Mouse (Mus musculus) adrenal gland, adult (tissue): Measurements from ENCODE around the gene Foxi1.

Source experiments
- DNase-seq, 2 experiments: peaks; one replicate each; pipeline ENCODE4 v3.0.0; 2022 to 2023; ENCODE audit warnings: low spot score in 1 of 2; ENCODE audit not compliant: inconsistent age in 2 of 2

The Foxi1 gene

DNA sequence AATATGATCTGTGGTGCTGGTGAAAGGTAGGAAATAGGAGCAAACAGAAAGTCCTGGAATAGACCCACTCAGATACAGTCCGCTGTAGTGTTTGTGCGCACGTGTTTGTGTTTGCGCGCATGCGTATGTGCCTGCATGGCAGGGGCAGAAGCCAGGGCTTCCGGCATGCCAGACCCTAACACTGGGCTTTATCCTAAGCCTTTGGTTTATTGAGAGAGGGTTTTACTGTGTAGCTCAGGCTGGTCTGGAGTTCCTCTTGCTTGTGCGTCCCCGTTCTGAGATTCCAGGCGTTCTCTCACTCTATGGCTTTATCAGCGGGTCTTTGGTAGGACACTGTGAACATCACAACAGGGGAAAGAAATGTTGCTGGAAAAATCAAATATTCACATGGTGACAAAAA is 42.6 kb downstream of the Foxi1 start:
- no peak for DNase-seq

DNA sequence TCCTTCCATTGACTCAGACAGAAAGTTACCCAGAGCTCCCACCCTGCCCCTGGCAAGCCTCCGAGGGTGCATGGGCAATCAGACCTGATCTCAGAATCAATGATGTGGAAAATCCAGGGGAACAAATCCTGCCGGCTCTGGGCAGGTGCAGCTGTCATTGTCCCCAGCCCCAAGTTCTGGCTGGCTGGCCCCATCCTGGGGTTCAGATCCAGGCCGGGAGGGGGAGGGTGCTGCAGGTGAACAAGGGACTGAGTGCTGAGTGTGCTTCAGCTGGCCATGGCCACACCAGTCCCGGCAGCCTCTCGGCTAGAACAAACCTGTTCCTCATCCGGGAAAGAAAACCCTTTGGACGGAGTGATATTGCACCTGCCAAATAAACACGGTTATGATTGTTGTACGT is 49.0 kb downstream of the Foxi1 start:
- DNase-seq, result no peak

DNA sequence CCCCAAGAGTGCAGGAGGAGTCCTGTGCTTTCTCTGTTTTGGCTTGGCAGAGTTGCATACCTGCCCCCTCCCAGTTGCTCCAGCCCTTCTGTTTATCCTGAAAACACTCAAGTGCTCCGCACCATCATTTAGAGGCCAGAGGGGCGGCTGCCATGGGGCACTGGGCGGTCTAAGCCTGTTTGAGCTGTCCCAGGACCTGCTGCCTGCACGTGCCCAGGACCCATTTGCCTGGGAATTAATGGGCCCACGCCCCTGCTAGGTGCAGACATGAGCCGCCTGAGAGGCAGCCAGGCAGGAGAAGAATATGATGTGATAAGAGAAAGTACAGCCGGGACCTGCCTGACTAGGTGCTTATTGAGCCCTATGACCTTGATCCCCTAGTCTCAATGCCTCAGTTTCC is 52.7 kb downstream of the Foxi1 start:
- DNase-seq, result no peak
